Mouse (Mus musculus) brain, adult 2 months (tissue): ENCODE results near the gene Grik4.
A peak's percentile ranks its signal among the peaks of the same experiment; 100 is the strongest.

Experiments used
- DNase-seq: peaks from one replicate; pipeline ENCODE4 v3.0.0; 2011; ENCODE audit warnings: low read depth, low spot score

Gene Grik4

DNA sequence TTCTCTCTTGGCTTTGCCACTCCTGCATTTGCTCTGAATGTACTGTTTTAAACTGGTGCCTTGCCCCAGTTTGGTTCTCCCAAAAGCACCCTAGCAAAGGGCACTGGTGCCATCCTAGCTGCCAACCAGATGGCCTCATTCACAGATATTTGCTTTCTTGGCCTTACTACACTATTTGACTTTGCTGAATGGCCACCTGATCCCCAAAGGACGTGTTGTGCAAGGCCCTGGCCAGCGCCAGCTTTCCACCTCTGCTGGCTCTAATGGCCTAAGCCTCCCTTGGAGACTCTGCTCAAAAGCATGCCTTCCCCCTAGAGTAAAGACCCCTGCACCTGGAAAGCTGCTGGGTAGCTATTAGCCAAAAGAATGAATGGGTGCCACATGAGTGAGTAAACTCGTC lies 194.1 kb downstream of the Grik4 start:
- DNase-seq: no peak

GRCm38 (mm10) chr9:42745982-42746381 lies 198.3 kb downstream of the Grik4 start:
- peak; percentile 35 for DNase-seq

GRCm38 (mm10) chr9:42742385-42742784 lies 201.9 kb downstream of the Grik4 start:
- DNase-seq: no peak

GRCm38 (mm10) chr9:42736697-42737335 lies 207.5 kb downstream of the Grik4 start:
- DNase-seq: peak; percentile 45

DNA sequence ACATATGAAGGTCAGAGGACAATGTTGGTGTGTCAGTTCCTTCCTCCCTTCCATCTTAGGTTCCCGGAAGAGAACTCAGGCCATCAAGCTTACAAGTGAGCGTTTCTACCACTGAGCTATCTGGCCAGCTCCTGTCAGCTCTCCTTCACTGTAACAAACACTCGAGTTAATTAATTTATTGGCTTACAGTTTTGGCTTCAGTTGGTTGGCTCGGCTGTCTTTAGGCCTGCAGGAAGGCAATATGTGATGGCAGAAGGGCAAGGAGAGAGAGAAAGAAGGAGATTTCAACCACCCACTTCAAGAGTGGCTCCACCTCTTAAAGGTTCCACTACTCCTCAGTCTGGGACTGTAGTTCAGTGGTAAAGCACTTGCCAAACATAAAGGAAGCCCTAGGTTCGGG lies 209.2 kb downstream of the Grik4 start:
- DNase-seq: no peak

GRCm38 (mm10) chr9:42732731-42733318 lies 211.5 kb downstream of the Grik4 start:
- no peak for DNase-seq

GRCm38 (mm10) chr9:42728472-42728871 lies 215.8 kb downstream of the Grik4 start:
- DNase-seq: no peak

DNA sequence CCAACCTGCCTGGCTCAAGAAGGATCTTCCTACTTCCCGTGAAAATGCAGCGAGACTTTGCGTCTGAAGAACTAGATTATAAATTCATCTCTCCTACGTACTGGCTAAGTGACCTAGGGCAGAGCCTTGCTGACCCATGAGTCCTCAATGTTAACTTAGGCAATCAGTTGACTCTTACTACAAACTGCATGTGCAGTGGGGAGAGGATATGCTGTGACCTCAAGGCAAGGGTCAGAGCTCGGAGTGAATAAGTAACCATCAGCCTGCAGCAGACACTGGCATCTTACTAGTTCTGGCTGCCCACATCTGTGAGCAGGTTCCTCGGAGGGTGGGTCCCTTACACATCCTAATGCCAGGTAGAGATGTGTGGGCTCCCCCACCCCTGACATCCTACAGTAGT lies 216.6 kb downstream of the Grik4 start:
- no peak for DNase-seq

GRCm38 (mm10) chr9:42727186-42727585 lies 217.1 kb downstream of the Grik4 start:
- no peak for DNase-seq

DNA sequence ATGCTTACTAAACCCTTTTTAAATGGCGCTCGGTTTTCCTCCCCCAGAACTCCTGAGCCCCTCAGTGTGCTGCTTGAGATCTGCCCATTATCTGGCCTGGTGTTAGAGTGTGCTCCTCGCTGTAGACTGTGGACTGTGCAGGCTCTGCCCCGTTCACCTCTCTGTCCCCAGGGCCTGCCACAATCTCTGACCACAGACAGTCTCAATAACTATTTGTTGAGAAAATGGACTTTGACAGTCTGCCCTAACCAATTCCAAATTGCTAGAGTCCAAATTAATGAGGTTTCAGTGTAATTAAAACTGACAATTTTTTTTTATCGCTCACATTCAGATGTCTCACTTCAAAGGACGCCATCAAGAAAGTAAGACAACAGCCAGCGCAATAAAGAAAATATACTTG lies 220.2 kb downstream of the Grik4 start:
- DNase-seq: no peak

- no peak for DNase-seq
These were observed 221.8 kb downstream of the Grik4 start for GRCm38 (mm10) chr9:42722501-42722900.

GRCm38 (mm10) chr9:42721718-42722117 lies 222.6 kb downstream of the Grik4 start:
- peak; percentile 55 for DNase-seq

- DNase-seq: no peak
These were observed 223.1 kb downstream of the Grik4 start for GRCm38 (mm10) chr9:42721146-42721545.

DNA sequence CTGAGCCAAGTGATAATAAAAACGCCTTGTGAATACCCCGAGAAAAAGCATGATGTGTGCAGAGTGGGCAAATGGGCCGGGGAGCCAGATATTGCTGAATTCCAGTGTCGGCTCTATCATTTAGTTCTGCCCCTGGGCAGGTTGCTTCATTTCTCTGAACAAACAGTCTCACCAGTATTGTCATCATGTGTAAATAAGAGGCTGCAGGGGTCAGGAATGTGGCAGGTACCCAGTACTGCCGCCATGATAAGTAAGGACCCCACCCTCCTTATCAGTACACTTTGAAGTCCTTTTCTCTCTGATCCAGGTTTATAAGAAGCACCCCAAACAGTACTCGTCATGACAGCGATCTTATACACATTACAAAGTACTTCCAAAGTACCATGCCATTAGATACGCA lies 230.4 kb downstream of the Grik4 start:
- DNase-seq: no peak

- no peak for DNase-seq
These were observed 238.4 kb downstream of the Grik4 start for GRCm38 (mm10) chr9:42705848-42706247.

DNA sequence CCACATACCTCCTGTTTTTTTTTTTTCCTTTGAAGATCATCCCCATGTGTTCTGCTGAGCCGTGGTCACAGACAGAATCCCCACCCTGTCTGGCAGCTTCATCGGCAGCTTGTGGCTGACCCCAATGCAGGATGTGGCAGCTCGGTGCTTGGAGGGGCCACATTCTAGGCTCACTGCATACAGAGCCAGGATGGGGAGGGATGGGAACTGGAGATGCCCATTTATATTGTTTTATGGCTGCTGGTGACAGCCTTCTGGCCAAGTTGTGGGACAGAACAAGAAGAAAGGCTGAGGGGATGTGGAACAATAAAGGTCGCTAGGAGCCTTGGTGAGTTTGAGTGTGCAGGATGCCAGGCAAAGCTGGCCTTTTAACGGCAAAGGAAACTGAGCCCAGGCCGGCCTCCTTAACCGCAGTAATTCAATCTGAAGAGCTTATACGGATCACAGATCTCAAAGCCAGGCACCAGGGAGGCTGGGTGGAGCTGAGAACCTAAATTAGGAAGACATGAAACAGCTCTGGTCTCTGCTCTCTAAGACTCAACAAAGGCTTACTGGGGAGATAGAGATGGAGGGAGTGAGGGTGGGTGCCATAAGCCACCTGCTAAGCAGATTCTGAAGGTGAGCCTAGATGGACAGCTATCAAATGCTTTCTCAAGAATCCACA lies 241.0 kb downstream of the Grik4 start:
- DNase-seq: no peak

DNA sequence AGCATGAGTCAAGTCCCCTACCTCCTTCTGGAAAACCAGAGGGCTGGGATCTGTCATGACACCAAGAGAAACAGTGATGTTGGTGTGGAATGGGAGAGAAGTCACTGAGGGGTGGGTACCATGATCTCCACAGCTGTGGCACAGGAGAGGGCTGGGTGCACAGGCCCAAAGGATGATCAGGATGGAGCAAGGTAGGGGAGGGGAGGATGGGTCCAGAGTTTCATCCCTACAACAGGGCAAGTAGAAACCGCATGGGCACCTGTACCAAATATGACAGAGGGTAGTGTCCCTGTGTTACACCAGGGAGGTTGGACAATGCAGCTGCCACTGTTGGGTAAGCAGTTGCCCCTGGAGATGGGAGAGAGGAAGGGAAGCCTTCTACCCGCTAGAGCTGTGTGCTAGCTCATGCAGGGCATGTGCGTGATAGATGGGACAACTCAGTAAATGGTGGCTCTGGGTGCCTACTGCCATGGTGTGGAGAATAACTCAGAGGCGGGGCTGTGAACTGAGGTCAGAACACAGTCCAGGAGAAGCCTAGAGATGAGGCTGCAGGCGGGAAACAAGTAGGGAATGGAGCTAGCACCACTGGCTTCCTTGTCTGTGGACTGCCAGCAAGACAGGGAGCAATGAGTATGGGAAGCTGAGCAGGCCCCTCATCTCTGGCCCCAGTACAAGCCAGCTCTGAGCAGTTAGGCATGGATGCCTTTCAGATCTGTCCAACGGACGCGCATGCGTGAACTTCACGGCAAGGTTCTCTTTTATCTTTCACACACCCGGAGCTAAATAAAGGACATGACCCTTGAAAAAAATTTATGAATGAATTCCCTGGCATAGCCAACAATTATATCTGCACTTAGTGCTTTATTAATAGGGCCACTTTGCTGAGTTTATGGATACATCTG lies 241.8 kb downstream of the Grik4 start:
- no peak for DNase-seq

GRCm38 (mm10) chr9:42701729-42702128 lies 242.6 kb downstream of the Grik4 start:
- no peak for DNase-seq

DNA sequence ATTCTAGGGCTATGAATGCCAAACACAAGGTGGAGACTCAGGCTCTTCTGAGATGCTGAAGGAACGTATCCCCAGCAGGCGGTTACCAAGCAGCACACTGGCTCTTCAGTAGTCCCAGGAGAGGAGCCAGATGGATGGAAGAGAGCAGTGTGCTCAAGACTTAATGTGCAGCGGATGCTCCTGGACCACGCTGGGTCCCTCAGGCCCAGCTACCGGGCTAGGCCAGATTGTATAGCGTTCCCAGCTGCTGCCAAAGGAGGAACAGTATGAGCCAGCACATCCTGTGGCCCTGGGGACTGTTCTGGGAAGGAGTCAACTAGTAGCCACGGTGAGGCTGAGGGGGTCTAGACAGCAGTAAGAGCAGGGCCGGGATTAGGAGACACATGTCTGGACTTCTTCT lies 251.3 kb downstream of the Grik4 start:
- DNase-seq: peak; percentile 39

DNA sequence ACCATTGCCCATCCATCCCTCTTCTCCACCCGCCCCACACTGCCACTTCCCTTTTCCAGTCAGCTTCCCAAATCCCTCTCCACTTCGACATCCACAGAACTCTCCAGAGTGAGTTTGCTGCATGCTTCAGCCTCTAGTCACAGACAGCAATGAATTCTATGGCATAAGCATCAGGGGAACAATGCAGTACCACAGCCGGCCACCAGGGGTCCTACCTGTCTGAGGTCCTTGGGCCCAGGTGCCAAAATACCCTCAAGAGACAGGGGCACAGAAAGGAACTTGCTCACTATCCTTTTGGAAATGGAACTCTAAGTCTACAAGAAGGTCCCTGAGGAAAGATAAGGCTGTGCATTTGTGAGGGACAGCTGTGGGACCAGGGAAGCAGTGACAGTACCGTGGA lies 256.1 kb downstream of the Grik4 start:
- DNase-seq: peak; percentile 71

DNA sequence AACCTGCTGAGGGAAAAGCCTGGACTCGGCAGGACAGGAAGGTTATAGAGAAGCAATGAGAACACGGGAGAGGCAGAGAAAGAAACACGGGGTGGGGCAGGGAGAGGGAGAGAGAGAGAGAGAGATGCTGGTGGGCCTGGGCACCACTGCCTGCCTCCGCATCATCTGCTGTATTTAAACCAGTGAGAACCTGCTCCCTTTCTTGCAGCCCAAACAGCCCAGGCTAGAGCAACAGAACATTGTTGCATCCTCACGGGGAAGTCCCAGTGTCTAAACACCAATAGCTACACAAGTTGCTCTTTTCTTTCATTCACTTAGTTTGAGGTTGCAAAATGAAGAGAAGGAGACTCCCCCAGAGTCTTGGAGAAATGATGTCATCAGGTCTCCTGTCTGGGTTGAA lies 258.2 kb downstream of the Grik4 start:
- DNase-seq: peak; percentile 61

DNA sequence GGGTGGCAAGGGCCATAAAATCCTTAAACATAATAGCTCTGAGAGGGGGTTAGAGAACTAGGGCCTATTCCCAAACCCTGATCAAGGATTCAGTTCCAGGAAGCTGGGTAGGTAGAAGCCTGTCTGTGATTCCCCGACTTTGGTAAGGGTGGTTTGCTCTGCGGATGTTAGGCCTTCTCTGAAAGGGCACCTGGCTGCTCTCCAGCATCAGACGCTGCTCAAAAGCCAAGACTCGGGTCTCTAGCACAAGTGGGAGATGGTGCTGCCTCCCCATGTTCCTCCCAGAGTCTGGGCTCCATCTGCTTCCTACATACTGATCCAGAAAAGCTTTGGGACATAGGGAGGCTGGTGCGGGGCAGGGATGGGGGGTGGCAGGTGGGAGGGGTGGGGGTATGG lies 270.3 kb downstream of the Grik4 start:
- no peak for DNase-seq
